Mouse (Mus musculus) brain, embryonic 18.5 days (tissue): ENCODE results near the gene Sept14.

Experiments
- DNase-seq: peaks from one replicate; pipeline ENCODE4 v3.0.0-alpha.2; 2012; ENCODE audit warnings: low read depth, low spot score

Gene Sept14

DNA sequence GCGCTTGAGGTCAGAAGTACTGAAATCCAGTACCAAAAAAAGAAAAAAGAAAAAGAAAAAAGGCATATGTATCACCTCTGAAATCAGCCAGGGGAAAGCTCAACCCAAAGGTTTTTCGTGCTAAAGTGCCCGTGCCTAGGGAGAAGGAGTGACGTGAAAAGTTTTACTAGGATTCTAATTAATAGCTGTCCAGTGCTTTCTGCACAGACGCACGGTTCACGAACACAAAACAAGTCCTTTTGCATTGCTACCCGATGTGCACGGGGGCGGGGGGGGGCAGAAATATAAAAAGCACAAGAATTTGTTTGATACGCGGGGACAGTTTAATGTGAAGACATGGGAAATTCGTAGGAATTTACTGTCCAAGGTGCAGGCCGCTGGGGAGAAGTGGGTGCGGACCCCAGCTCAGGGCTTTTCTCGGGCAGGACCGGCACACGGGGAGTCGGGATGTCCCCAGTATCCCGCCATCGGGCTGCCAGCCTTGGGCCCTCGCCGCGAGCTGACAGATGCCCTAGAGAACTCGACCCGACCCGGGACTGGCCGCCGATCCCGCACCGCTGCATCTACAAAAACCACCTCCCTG lies 38.8 kb downstream of the Sept14 start:
- no peak for DNase-seq

DNA sequence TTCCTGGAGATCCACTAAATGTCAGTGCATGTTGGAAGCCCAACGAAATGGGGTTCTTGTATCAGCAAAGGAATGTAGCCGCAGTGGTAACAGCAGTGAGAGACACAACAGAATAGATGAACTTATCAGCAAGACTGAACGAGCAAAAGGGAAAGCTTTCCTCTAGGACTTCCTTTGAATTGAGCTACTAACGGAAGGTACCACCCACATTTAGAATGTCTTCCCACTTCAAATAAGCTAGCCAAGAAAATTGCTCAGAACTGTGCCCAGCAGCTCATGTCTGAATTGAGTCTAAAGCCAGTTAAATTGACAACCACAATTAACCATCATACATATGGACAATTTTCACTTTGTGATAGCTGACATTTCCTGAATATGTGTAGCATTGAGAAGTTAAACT lies 40.5 kb downstream of the Sept14 start:
- DNase-seq: no peak

DNA sequence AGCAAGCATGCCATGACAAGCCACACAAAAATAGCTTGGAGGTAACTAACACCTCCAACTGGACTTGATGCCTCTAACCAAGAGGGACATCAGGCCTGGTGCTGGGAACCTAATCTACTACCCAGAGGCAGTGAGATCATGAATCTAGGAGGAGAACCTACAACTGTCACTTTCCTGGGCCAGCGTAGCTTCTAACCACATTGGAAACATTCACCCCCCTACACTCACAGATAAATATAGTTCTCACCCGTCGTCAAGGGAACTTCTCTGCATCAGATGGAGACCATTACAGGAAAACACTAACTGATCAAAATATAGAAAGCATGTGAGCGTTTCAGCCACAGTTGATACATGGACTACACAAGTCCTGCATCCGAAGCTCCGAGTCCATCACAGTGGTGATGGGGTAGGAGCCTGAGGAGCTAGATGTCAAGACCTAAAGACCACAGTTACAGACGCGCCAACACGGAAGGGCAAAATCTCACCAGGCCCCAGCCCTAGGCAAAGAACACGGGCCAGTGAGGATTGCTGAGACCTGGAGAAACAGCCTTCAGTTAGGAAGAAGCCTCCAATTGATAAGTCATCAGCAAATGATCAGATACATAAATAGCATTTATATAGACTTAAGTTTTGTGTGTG lies 41.9 kb downstream of the Sept14 start:
- DNase-seq: no peak

DNA sequence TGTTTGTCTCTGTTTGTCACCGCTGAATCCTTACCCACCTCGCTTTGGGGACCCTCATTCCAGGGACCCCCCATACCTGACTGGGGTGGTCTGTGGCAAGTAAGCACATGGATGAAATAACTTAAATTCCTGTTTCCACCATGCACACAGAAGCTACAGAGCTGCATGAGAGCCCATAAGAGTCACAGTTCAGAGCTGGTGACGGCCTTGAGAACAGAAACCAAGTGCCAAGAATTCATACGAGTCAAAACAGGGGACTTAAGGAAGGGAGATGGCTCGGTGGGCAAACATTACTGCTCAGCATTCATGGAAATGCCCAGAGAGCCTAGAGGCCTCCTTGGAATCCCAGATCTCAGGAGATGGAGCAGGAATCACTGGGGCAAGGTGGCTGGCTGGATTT lies 44.2 kb downstream of the Sept14 start:
- DNase-seq: no peak

DNA sequence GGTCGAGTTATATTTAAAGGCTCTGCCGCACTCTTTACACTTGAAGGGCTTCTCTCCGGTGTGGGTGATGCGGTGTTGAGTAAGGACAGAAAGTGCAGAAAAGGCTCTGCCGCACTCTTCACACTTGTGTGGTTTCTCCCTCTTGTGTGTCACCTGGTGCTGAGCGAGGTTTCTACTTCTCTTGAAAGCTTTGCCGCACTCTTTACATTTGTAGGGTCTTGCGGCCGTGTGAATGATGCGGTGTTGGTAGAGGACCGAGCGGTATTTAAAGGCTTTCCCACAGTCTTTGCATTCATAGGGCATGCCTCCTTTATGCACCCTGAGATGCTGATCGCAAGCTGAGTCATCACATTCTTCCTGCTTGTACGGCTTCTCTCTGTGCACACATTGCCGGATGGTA lies 50.4 kb downstream of the Sept14 start:
- DNase-seq: no peak

DNA sequence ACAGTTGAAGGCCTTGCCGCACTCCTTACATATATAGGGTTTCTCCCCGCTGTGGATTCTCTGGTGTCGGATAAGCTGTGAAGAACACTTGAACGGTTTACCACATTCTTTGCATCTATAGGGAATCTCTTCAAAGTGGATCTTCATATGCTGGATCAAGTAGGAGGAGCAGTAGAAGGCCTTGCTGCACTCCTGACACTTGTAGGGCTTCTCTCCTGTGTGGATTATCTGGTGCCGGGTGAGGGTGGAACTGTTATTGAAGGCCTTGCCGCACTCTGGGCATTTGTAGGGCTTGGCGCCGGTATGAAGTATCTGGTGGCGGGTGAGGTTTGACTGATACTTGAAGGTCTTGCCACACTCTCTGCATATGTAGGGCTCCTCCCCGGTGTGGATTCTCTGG lies 51.3 kb downstream of the Sept14 start:
- DNase-seq: no peak

DNA sequence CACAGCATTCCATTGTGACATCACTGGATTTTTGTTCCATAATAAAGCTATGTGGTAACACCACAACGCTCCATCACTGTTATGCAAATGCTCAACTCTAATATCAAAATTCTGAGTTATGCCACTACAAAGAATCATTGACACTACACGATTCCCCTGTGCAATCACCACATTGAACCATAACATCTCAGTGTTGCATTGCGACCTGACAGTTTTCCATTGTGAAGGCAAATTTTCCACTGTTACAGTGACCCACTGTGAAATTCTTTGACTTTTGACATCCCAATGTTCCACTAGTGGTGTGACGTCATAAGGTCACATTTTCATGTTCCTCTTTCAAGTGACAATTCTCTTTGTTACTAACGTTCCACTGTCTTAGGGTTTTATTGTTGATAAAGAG lies 57.5 kb downstream of the Sept14 start:
- DNase-seq: no peak
